Mouse (Mus musculus) myocyte (in vitro differentiated cells): ENCODE measurements at regions not wholly inside any gene's neighbourhood (a gene's known extent, or its start where the extent isn't known, plus 50 kb on each side); places are given as distances from the start of the nearest gene placed in this dataset.

Experiments
- CEBPB ChIP-seq: IDR thresholded peaks from 2 replicates; pipeline ENCODE4 v1.6.1; 2011; ENCODE audit warnings: mild to moderate bottlenecking, moderate library complexity; ENCODE audit not compliant: poor library complexity, insufficient read depth, severe bottlenecking
- E2F4 ChIP-seq: IDR thresholded peaks from one replicate; pipeline ENCODE4 v1.6.1; 2011; ENCODE audit warnings: mild to moderate bottlenecking, control low read depth, moderate library complexity; ENCODE audit not compliant: insufficient read depth
- MAX ChIP-seq: IDR thresholded peaks from one replicate; pipeline ENCODE4 v1.6.1; 2011; ENCODE audit warnings: low read depth, mild to moderate bottlenecking, control low read depth
- MYOD1 ChIP-seq, 3 experiments: IDR thresholded peaks; one replicate each; pipeline ENCODE4 v1.6.1; 2011; ENCODE audit warnings: control low read depth in 2 of 3, low read depth in 2 of 3, mild to moderate bottlenecking in 2 of 3, moderate library complexity in 1 of 3; ENCODE audit not compliant: insufficient read length in 2 of 3, control insufficient read depth in 1 of 3
- MYOG ChIP-seq, 3 experiments: IDR thresholded peaks; one replicate each; pipeline ENCODE4 v1.6.1; 2011; ENCODE audit warnings: control low read depth in 2 of 3, low read depth in 2 of 3, mild to moderate bottlenecking in 2 of 3; ENCODE audit not compliant: insufficient read length in 2 of 3, control insufficient read depth in 1 of 3, insufficient read depth in 1 of 3
- POLR2A ChIP-seq: IDR thresholded peaks from one replicate; pipeline ENCODE4 v1.6.1; 2011; ENCODE audit warnings: low read depth, mild to moderate bottlenecking, control low read depth, moderate library complexity; ENCODE audit not compliant: insufficient read length
- POLR2AphosphoS2 ChIP-seq: IDR thresholded peaks from one replicate; pipeline ENCODE4 v1.6.1; 2011; ENCODE audit warnings: low read depth, control low read depth; ENCODE audit not compliant: insufficient read length
- SRF ChIP-seq: IDR thresholded peaks from one replicate; pipeline ENCODE4 v1.6.1; 2011; ENCODE audit warnings: low read depth; ENCODE audit not compliant: control insufficient read depth, insufficient read length
- TCF12 ChIP-seq: IDR thresholded peaks from one replicate; pipeline ENCODE4 v1.6.1; 2011; ENCODE audit warnings: mild to moderate bottlenecking, control low read depth; ENCODE audit not compliant: poor library complexity, insufficient read depth, severe bottlenecking
- TCF3 ChIP-seq: IDR thresholded peaks from one replicate; pipeline ENCODE4 v1.6.1; 2011; ENCODE audit warnings: low read depth, control low read depth; ENCODE audit not compliant: insufficient read length

GRCm38 (mm10) chr10:97282841-97283496, 196.4 kb upstream of the Dcn start:
- TF ChIP-seq MAX (no peak), MYOD1 (IDR thresholded peaks at IDR 0.05; ENCODE audit: control insufficient read depth in 1 of 3, insufficient read length in 2 of 3, low read depth in 2 of 3) (no peak), TCF3 (no peak), E2F4 (no peak), POLR2A (no peak), TCF12 (no peak), MYOG (IDR thresholded peaks at IDR 0.05; ENCODE audit: control insufficient read depth in 1 of 3, insufficient read depth in 1 of 3, insufficient read length in 2 of 3, low read depth in 2 of 3) (no peak), SRF (no peak), POLR2AphosphoS2 (no peak), CEBPB (no peak)
